Mouse (Mus musculus) cortical plate, adult 2 months (tissue): ENCODE results near the gene Tvp23b.

Experiments used
- CTCF ChIP-seq: fragments of 200-500 bp; IDR thresholded peaks from 2 replicates; pipeline ENCODE4 v1.5.1; 2011; ENCODE audit warnings: mild to moderate bottlenecking, control low read depth, low read length; ENCODE audit not compliant: insufficient read depth; ENCODE audit errors: extremely low read depth
- POLR2A ChIP-seq: fragments of 200-500 bp; IDR thresholded peaks from 2 replicates; pipeline ENCODE4 v1.6.1; 2011; ENCODE audit warnings: mild to moderate bottlenecking, low read length, control low read depth; ENCODE audit not compliant: insufficient read depth; ENCODE audit errors: extremely low read depth

GRCm38 (mm10) chr11:62844562-62844961 lies 34.7 kb upstream of the Tvp23b start:
- TF ChIP-seq CTCF = no peak
- TF ChIP-seq POLR2A = no peak
